Mouse (Mus musculus) midbrain, embryonic 16.5 days (tissue): ENCODE results near the gene Slc32a1. TPM values are rescaled to one million over a fixed set of nuclear protein-coding genes. Genes with fewer than 3 reads are reported as not detected.

Source experiments
- microRNA counts: library from miRNA; unstranded; fragments of <30 nt; microRNA quantifications from one replicate; lab custom pipeline; 2016
- microRNA-seq: library from miRNA; unstranded; fragments of <30 nt; microRNA quantifications from one replicate; pipeline ENCODE4, GENCODE M21; 2017
- polyA plus RNA-seq: library from polyadenylated mRNA; unstranded; fragments of >200 nt; fragmentation: Nextera tagmentation; extraction: Ambion mirVana; gene quantifications from 2 replicates; pipeline ENCODE4 v1.2.1, GENCODE M21; 2015

Slc32a1 gene
- polyA plus RNA-seq, 1 experiment from 2014 or later = 8.6 TPM

MicroRNAs encoded within 50 kb of the gene (microRNA counts, 519-probe panel; counts per million panel counts)
- microRNA mmu-miR-3474 (lab: Ali Mortazavi, UCI) = 1,176 counts per million, percentile 23 among the panel's probes with 10 or more counts

Small RNAs within 50 kb of the gene (microRNA-seq; reads per million reads assigned to microRNA genes)
- gene Mir3474 = 3.3 reads per million, percentile 16 among the genes with 10 or more reads in this experiment

Other genes starting within 250 kb of the Slc32a1 start
- 636 and 732 TPM in 2 replicates for gene Snhg11, start 235.1 kb upstream of the Slc32a1 start, polyA plus RNA-seq
- gene Ralgapb, start 200.9 kb upstream of the Slc32a1 start, polyA plus RNA-seq = 19.9 and 25.2 TPM in 2 replicates
- not detected in 2 replicates for gene Adig, start 108.2 kb upstream of the Slc32a1 start, polyA plus RNA-seq
- 1.4 and 1.5 TPM in 2 replicates for gene Arhgap40, start 98.0 kb upstream of the Slc32a1 start, polyA plus RNA-seq
- gene Actr5, start 14.1 kb downstream of the Slc32a1 start, polyA plus RNA-seq = 8.9 and 9.5 TPM in 2 replicates
- 22.0 and 27.7 TPM in 2 replicates for gene Ppp1r16b, start 54.6 kb downstream of the Slc32a1 start, polyA plus RNA-seq
- gene Fam83d, start 157.3 kb downstream of the Slc32a1 start, polyA plus RNA-seq = 4.7 and 5.4 TPM in 2 replicates
- 12.6 and 14.9 TPM in 2 replicates for gene Dhx35, start 184.0 kb downstream of the Slc32a1 start, polyA plus RNA-seq